Mouse (Mus musculus) bone marrow macrophage, adult 2 months (primary cell): Measurements from ENCODE around the gene Bco1.

ENCODE experiments used
- CTCF ChIP-seq: IDR thresholded peaks from 2 replicates; pipeline ENCODE4 v1.5.1; 2012; ENCODE audit warnings: low read depth, mild to moderate bottlenecking, low read length, moderate library complexity
- POLR2A ChIP-seq: IDR thresholded peaks from 2 replicates; pipeline ENCODE4 v1.6.1; 2012; ENCODE audit warnings: mild to moderate bottlenecking, low read depth, low read length, borderline replicate concordance

- TF ChIP-seq POLR2A (no peak), CTCF (no peak)
Measured at GRCm38 (mm10) chr8:117171826-117172225, 76.2 kb downstream of the Bco1 start.
